Mouse (Mus musculus) urinary bladder, postnatal 10 days (tissue): Measurements from ENCODE around the gene Mmp7.

Source experiments
- DNase-seq: peaks from one replicate; pipeline ENCODE4 v3.0.0; 2022; ENCODE audit warnings: low spot score

The Mmp7 gene

GRCm38 (mm10) chr9:7691790-7692189, at the start of gene Mmp7:
Gene Mmp7 (plus strand): TSS chr9:7692090.
- no peak for DNase-seq

- DNase-seq: no peak
These were observed 44.0 kb upstream of the Mmp7 start for GRCm38 (mm10) chr9:7647901-7648300.

DNA sequence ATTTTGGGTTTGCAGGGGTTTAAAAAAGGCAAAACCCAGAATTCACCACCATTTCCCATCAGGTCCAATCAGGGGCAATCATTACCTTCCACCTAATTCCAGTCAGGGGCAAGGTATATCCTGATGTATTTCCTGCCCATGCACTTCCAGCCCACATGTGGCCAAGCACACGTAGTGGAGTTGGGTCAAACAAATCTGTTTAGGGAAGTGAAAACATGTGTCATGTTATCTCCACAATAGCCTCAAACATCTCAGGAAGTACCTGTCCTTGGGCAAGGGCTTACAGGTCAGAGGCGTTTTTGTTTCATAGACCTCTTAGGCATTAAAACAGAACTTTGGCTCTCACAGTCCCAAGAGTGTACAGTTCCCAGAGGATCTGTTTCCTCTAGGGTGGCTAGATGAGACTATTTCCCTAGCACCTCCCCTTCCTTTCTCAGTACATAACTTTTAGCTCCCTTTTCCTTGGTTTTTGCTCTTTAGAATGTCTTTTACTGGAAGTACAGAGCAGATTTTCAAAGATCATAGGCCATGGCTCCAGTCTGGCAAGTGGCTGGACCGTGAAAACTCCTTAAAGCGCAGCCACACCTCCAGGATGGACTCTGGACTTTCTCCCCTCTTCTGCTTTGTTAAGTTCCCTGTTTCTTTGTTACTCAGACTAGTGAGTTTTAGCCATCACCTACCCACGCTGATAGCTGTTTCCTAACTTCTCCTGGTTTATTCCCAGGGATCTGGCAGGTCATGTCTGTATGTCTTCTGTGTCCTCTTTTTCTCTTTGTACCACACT, 41.3 kb upstream of the Mmp7 start:
- no peak for DNase-seq

DNA sequence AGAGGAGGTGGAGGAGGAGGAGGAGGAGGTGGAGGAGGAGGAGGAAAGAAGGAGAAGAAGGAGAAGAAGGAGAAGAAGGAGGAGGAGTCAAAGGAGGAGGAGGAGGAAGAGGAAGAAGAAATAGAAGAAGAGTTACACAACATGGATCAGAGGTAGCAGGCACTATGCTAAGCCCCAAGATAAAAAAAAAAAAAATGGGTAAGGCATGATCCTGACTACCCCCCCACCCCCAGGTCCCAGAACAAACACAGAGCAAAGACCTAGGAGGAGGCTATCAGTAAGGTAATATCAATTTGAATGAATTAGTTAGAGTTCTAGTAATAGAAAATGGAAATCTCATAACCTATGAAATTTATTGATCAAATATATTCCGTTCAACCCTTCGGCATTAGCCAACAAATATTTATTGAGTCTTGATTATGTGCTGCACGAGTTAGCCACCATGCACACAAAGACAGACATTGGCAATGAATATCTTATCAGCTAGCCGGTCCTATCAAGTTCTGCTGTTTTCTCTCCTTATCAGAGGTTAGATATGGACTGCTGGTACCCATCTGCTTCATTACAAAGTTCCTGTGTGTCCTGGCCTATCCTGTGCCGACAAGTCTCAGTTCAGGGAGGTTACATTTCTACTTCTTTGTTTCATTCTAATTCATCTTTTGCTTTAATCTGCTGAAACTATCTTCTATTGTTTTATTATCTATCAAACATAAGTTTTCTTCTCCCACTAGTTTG, 39.4 kb upstream of the Mmp7 start:
- no peak for DNase-seq

- DNase-seq: no peak
These were observed 33.9 kb upstream of the Mmp7 start for GRCm38 (mm10) chr9:7657946-7658345.

GRCm38 (mm10) chr9:7659469-7660020, 32.3 kb upstream of the Mmp7 start:
- DNase-seq: no peak

- no peak for DNase-seq
These were observed 30.5 kb upstream of the Mmp7 start for GRCm38 (mm10) chr9:7661371-7661770.

- no peak for DNase-seq
These were observed 22.2 kb upstream of the Mmp7 start for GRCm38 (mm10) chr9:7669674-7670073.

GRCm38 (mm10) chr9:7672985-7673384, 18.9 kb upstream of the Mmp7 start:
- no peak for DNase-seq

DNA sequence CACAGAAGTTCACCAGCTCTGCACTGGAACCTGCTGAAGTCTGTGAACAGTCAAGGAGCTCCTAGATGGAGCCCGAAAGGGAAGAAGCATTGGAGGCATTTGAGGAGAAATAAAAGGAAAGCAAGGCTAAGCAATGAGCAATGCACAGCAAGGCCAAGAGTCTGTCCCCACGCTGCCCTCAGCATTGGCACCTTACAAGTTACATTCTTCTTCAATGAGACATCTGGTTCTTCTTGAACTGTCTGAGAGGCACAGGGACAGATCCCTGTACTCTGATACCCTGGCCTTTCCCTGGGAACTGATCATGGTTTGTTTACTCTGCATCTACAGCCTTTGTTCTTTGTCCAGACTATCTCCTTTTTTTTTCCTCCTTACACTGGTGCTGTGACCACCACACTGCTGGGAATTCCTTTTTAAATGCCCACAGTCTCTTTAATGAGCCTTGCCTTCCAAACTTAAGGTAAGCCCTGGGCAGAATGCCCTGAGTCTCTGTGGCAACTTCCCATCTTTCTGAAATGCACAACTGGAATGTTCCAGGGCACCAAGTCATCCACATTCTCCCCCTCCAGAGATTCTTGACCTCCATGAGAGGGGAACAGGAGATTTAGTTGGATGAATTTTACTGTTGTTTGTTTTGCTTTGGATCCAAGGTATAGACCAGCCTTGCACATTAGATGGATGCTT, 13.6 kb upstream of the Mmp7 start:
- no peak for DNase-seq

DNA sequence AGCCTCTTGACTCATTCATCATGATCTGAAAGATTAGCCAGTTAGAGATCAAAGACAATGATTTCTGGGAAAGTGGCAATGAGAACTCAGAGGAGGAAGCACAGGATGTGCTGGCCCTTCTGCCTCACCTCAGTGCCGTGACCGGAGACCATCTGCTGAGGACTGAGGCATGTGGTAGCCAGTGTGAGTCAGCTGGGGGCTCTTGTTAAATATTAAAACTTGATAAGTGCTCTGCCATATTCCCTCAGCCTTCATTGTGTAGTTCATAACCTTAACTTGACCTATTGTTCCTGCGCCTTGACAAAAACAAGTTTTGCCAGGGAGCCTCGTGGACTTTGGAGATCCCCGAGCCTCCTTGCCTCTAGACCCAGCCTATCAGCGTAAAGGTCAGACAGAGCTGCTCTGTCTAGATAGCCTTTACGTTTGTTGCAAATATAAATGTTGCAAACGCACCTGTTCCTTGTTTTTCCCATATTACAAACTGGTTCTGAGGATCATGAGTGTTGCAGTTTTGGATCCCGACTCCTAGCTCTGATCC, 9.7 kb upstream of the Mmp7 start:
- DNase-seq: no peak

DNA sequence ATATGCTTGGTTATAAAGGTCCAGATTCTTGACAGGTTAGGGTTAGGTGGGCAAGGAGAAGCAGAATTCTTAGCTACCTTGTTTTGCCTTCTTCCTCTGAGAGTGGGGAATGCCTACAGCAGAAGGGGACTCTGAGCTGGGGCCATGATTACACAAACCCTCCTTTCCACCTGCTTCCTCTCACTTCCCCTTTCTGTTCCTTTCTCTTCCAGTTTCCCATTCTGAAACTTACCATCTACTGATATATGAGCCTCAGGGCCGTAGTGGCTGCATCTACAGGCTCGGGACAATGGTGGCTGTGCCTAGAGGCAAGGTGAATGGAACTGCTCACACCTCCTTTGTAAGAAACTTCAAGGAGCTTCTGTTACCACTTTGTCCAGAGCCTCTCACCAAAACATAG, 5.9 kb upstream of the Mmp7 start:
- no peak for DNase-seq

- no peak for DNase-seq
These were observed 2.1 kb upstream of the Mmp7 start for GRCm38 (mm10) chr9:7689799-7690198.

GRCm38 (mm10) chr9:7693961-7694360, 2.1 kb downstream of the Mmp7 start:
- no peak for DNase-seq

- DNase-seq: no peak
These were observed 3.8 kb downstream of the Mmp7 start for GRCm38 (mm10) chr9:7695646-7696045.

DNA sequence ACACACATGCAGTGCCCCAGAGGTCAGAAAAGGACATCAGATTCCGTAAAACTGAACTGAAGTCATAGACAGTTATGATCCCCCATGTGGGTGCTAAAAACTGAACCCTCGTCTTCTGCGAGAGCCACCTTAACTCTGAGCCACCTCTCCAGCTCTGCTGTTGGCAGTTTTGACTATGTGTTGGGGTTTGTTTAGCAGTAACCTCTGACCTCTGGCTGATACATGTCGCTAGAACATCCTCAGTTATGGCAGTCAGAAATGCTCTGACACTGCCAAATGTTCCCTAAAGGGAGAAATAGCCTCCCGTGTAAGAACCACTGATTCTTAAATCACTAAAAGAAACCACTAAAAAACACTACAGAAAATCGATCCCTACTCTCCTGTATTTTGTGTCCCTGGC, 16.8 kb downstream of the Mmp7 start:
- DNase-seq: no peak

GRCm38 (mm10) chr9:7711196-7711595, 19.3 kb downstream of the Mmp7 start:
- no peak for DNase-seq

DNA sequence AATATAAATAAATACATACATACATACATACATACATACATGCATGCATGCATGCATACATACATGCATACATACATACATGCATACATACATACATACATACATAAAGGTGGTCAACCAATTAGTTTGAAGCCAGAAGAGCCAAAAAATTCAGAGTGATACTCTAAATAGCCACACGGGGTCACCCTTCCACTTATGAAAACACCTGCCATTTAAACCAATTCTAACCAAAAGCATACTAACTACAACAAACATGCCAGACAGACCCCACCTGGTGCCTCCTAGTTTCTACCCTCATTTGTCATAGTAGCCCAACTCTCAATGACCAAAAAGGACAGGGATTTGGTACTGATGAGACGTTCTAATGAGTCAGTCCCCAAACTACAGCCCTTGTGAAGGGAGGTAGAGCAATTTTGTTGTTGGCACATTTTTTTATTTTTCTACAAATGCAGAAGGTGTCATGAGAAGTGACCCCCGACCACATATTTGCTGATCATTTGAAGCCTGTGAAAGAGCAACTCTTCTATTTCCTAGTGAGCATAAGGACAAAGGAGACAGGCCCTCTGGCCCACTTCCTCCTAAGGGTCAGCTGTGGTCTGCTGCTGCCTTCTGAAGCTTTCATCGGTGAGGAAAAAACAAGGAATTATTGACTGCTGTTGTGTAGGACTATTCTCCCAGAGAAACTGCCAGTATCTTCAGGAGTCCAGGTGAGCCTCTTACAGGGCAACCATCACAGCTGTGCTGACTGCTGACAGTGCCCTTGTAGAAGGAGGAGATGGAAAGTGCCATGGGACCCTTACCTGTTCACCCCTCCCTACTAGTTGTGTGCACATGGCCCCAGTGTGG, 22.4 kb downstream of the Mmp7 start:
- no peak for DNase-seq

- no peak for DNase-seq
These were observed 23.0 kb downstream of the Mmp7 start for GRCm38 (mm10) chr9:7714908-7715175.

- DNase-seq: no peak
These were observed 29.7 kb downstream of the Mmp7 start for GRCm38 (mm10) chr9:7721543-7721942.

DNA sequence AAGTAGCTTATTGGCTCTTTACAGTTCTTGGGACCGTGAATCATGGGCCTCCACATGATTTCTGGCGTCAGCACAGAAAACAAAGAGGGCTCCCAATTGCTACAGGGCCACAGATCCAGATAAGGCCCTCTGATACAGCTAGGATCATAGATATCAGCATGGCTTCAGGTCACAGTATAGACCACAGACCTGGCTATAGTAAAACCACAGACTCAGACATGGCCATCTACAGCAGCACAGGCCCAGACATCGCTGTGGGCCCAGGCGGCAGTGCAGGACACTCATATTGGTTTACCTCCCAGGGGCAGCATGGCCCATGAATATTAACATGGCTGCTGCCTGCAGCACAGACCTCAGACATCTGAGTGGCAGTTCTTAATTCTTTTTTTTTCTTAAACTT, 37.1 kb downstream of the Mmp7 start:
- no peak for DNase-seq

DNA sequence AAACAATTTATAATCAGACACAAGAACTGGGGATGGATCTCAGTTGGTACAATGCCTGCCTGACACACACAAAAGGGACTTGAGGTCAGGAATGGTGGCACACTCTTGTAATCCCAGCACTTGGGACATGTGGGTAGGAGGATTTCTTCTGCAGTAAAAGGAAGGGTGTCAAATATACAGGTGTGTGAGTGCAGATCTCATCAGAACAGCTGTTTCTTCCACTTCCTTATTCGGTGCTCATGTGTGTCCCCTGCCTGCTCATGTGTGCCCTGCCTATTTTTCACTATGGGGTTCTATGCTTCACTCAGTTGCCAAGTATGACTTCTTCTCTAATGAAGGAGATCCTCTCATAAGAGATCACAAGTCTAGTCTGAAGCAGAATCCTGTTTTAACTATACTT, 50.8 kb downstream of the Mmp7 start:
- DNase-seq: no peak
